In the genomic region with DNA sequence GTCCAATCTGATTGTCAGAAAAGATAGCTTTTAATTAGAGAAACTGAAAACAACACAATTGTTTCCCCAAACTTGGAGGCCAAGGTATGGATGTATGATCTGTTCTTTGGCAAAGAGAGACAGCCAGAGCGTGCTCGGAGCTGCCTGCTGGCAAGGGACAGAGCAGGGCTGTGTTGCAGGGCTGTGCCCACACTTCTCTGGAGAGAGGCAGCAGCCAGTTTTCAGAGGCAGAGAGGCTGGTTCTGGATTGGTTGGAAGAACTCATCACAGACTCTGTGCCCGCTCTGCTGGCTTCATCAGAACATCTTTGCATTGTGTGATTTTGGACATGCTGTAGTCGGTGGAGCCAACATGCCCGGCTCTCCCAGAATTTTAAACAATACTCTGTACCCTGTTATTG, we compare ENCODE assay signal across 19 mouse cellular contexts.
A peak's percentile ranks its signal among the peaks of the same experiment; 100 is the strongest.
DNase-seq lines count a peak whose midpoint lies in the region; ATAC-seq and TF ChIP-seq lines count a peak whose summit lies in the region.
"Had no signal": no experiment of that assay in that cellular context is flagged by ENCODE, and none has a peak within 500 bp of the region (broad histone marks: within the 10 kb centered on the region; RNA-seq: fewer than 3 reads in every experiment).

No protein-coding gene starts in this region.

- no peak overlapping the region for H3K27ac ChIP-seq in forebrain, postnatal 0 days (ENCODE audit: low read depth, low read length)
- no peak overlapping the region for H3K27ac ChIP-seq in forebrain, embryonic 12.5 days
- H3K27ac ChIP-seq: heart, adult 2 months; heart, embryonic 15.5 days; hindbrain, embryonic 10.5 days; limb, embryonic 15.5 days had no signal

- WGBS in forebrain, postnatal 0 days, result 55% methylated on average over 5 of the region's 5 CpGs
- WGBS in forebrain, embryonic 12.5 days, result 90% methylated on average over 5 of the region's 5 CpGs

- TF ChIP-seq CTCF in forebrain, postnatal 0 days (IDR thresholded peaks at IDR 0.05; ENCODE audit: low read depth), result no peak

- intact Hi-C loops in left cerebral cortex, postnatal 4 days (cut with DNase I), result no loop called here

- H3K36me3 ChIP-seq in forebrain, postnatal 0 days (ENCODE audit: insufficient read depth), result no peaks in the 10 kb centered on the region
- no peaks in the 10 kb centered on the region for H3K36me3 ChIP-seq in forebrain, embryonic 12.5 days (replicated peaks)
- H3K36me3 ChIP-seq: heart, embryonic 15.5 days; hindbrain, embryonic 10.5 days; limb, embryonic 15.5 days had no signal

- H3K4me1 ChIP-seq in forebrain, postnatal 0 days (ENCODE audit: insufficient read depth), result no peaks in the 10 kb centered on the region
- no peaks in the 10 kb centered on the region for H3K4me1 ChIP-seq in forebrain, embryonic 12.5 days
- H3K4me1 ChIP-seq: heart, embryonic 15.5 days; hindbrain, embryonic 10.5 days; limb, embryonic 15.5 days; megakaryocyte, embryonic 14.5 days had no signal

- peak; percentile 49 for DNase-seq in forebrain, postnatal 0 days
- DNase-seq in left cerebral cortex, postnatal 4 days, result peak; percentile 29
- DNase-seq in left cerebral cortex, adult 11 months (ENCODE audit: low spot score), result no peak
- DNase-seq in layer of hippocampus, adult 8-10 months (ENCODE audit: low spot score in 2 of 2), result peak; percentile 43 to 63
- peak; percentile 18 for DNase-seq in right cerebral cortex, postnatal 25 days
- DNase-seq in adrenal gland, postnatal 14 days, result no peak
- no peak for DNase-seq in testis, postnatal 14 days (ENCODE audit: low spot score)
- DNase-seq: adrenal gland, postnatal 10 days; cerebellum, adult 9-10 months; gastrocnemius, postnatal 14 days; heart, adult 2 months; lung, postnatal 10 days had no signal

- no peaks in the 10 kb centered on the region for H3K27me3 ChIP-seq in forebrain, postnatal 0 days (ENCODE audit: insufficient read depth, low read length)
- H3K27me3 ChIP-seq in forebrain, embryonic 12.5 days, result no peaks in the 10 kb centered on the region
- H3K27me3 ChIP-seq: heart, embryonic 15.5 days; limb, embryonic 15.5 days; megakaryocyte, embryonic 14.5 days had no signal

- no peak overlapping the region for H3K4me2 ChIP-seq in forebrain, postnatal 0 days (ENCODE audit: low read depth)
- H3K4me2 ChIP-seq in forebrain, embryonic 12.5 days, result no peak overlapping the region
- H3K4me2 ChIP-seq: heart, embryonic 15.5 days; limb, embryonic 15.5 days had no signal

- peak; percentile 90 for ATAC-seq in forebrain, postnatal 0 days
- ATAC-seq in forebrain, embryonic 12.5 days (ENCODE audit: low FRiP score), result no peak
- ATAC-seq: intestine, embryonic 16.5 days; midbrain, embryonic 16.5 days had no signal

- H3K9me3 ChIP-seq in forebrain, postnatal 0 days (ENCODE audit: low read length), result no peaks in the 10 kb centered on the region
- H3K9me3 ChIP-seq in forebrain, embryonic 12.5 days, result no peaks in the 10 kb centered on the region
- H3K9me3 ChIP-seq: heart, embryonic 15.5 days; hindbrain, embryonic 10.5 days; limb, embryonic 15.5 days had no signal

- H3K9ac ChIP-seq in forebrain, postnatal 0 days, result no peak overlapping the region
- no peak overlapping the region for H3K9ac ChIP-seq in forebrain, embryonic 12.5 days
- H3K9ac ChIP-seq: heart, embryonic 15.5 days; limb, embryonic 15.5 days had no signal

- H3K4me3 ChIP-seq in forebrain, postnatal 0 days (ENCODE audit: low read depth, low read length), result no peak overlapping the region
- H3K4me3 ChIP-seq in forebrain, embryonic 12.5 days (replicated peaks), result no peak overlapping the region
- H3K4me3 ChIP-seq: heart, adult 2 months; heart, embryonic 15.5 days; hindbrain, embryonic 10.5 days; limb, embryonic 15.5 days; megakaryocyte, embryonic 14.5 days had no signal

Comparison
In these comparisons a context has a peak if more than half of its experiments do, and no peak if none do; other contexts are left out.
1. DNase-seq: peak in forebrain, postnatal 0 days (single experiment), left cerebral cortex, postnatal 4 days (single experiment), layer of hippocampus, adult 8-10 months (2 of 2) and right cerebral cortex, postnatal 25 days (single experiment); none in left cerebral cortex, adult 11 months (single experiment), adrenal gland, postnatal 14 days (single experiment) and testis, postnatal 14 days (single experiment).